In the genomic region with DNA sequence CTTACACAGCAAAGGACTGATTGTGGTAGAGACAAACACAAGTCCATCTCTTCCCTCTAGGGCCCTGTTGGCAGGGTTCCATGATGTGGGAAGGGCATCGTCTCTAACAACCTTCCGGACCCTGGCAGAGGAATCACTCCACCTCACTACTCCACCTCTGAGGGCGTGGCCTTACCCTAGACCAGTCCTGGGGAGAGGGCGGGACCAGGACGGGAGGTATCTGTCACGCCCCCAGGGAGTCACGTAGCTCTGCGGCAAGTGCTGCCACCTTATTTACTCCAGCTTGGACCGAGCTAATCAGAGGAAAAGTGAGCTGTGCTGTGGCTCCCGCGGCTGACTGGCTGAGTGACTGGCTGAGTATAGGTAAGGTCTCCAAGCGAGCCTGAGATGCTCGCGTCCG, we compare ENCODE assay signal across 8 mouse cellular contexts. TPM values are rescaled to one million over a fixed set of nuclear protein-coding genes. Genes with fewer than 3 reads are reported as not detected.
DNase-seq lines count a peak whose midpoint lies in the region; ATAC-seq lines count a peak whose summit lies in the region.

A gene (plus strand): TSS at position 109 of the 400 bp plus-strand sequence.

- peak; percentile 68 for ATAC-seq in hindbrain, embryonic 12.5 days (ENCODE audit: low FRiP score)

- H3K36me3 ChIP-seq in hindbrain, embryonic 12.5 days = peaks cover 42% of the 10 kb centered on the region

- H3K27me3 ChIP-seq in hindbrain, embryonic 12.5 days = no peaks in the 10 kb centered on the region

- peak within 1 kb of the TSS; percentile 57 for H3K27ac ChIP-seq in hindbrain, embryonic 12.5 days

- H3K9me3 ChIP-seq in hindbrain, embryonic 12.5 days (replicated peaks) = no peaks in the 10 kb centered on the region

- no peak within 1 kb of the TSS for H3K9ac ChIP-seq in hindbrain, embryonic 12.5 days

- peak within 1 kb of the TSS; percentile 17; the same call in 1 of the 2 replicates for H3K4me3 ChIP-seq in hindbrain, embryonic 12.5 days

- DNase-seq in Muller cell, postnatal 12 days (ENCODE audit: inconsistent ontology term) = peak; percentile 84
- peak; percentile 86 for DNase-seq in cerebellum, adult 8-10 months
- peak; percentile 73 for DNase-seq in forelimb bud, embryonic 11.5 days (ENCODE audit: low read depth, low spot score)
- DNase-seq in layer of hippocampus, postnatal 36 days = peak; percentile 75 to 79
- peak; percentile 93 for DNase-seq in lung, postnatal 25 days (ENCODE audit: low spot score)
- peak; percentile 65 for DNase-seq in retina, postnatal 7 days (ENCODE audit: low read depth, low spot score)
- DNase-seq in urinary bladder, postnatal 25 days (ENCODE audit: low spot score) = peak; percentile 68

- WGBS in hindbrain, embryonic 12.5 days = 8% methylated on average over 15 of the region's 15 CpGs

- H3K4me2 ChIP-seq in hindbrain, embryonic 12.5 days (replicated peaks) = peak within 1 kb of the TSS; percentile 37

- peaks cover 9% of the 10 kb centered on the region for H3K4me1 ChIP-seq in hindbrain, embryonic 12.5 days

RNA-seq across cellular contexts. Expression of the gene that starts here (rescaled TPM):
- polyA plus RNA-seq in hindbrain, embryonic 12.5 days (2016; fragmentation: Nextera tagmentation; extraction: Ambion mirVana) = 16.8 and 20.1 TPM in 2 replicates
- total RNA-seq in layer of hippocampus, postnatal 36 days (2021) = 100 to 1,000 TPM; 781 to 864 TPM

Comparison
In these comparisons a context has a peak if more than half of its experiments do, and no peak if none do; other contexts are left out.
1. Peak in every context shown above with its lines: DNase-seq, ATAC-seq, H3K4me3 ChIP-seq and H3K27ac ChIP-seq.